Mouse (Mus musculus): ENCODE data around the gene Cables2.

DNA sequence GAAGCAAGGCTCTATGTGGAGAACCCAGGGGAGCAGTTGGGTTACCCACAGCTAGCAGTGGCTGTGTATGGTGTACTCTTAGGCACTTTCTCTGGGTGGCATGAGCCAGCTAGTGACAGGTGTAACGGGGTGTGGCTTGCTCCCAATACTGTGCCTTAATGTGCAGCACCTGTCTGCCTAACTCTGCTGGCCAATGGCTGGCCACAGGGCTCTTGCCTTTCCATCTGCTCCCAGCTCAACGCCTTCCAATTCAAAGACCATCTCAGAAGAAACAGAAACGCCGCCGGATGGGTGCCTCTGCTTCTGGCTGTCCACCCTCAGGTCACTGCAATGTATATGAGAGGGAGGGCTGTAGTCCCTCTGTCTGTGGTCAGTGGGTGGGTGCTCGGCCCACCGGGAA, 11.4 kb downstream of the Cables2 start:
- TF ChIP-seq CTCF (IDR thresholded peaks at IDR 0.05; ENCODE audit: control insufficient read depth, insufficient read depth, low read length), result no peak
- no peak for TF ChIP-seq POLR2A (IDR thresholded peaks at IDR 0.05; ENCODE audit: borderline replicate concordance, control insufficient read depth, low read depth, low read length)
